Mouse (Mus musculus): ENCODE data around the gene 4930404H24Rik. TPM values are rescaled to one million over a fixed set of nuclear protein-coding genes. Genes with fewer than 3 reads are reported as not detected.

4930404H24Rik gene
- polyA plus RNA-seq, 1 experiment from 2014 or later: not detected

GRCm38 (mm10) chr2:153481108-153481860 is 11.3 kb upstream of the 4930404H24Rik start:
- no peak for ATAC-seq (ENCODE audit: insufficient number of reproducible peaks, insufficient read depth, low FRiP score, low TSS enrichment, low read depth)
- no peaks in the 10 kb centered on the region for H3K9me3 ChIP-seq
- 0 out of 2 replicates have a peak, but pooled peaks cover 3% of the 10 kb centered on the region for H3K27me3 ChIP-seq
- H3K4me3 ChIP-seq: no peak overlapping the region
- no peak overlapping the region for H3K9ac ChIP-seq
- H3K4me1 ChIP-seq: peaks cover 25% of the 10 kb centered on the region
- H3K36me3 ChIP-seq: no peaks in the 10 kb centered on the region
- WGBS: 60% methylated on average over 7 of the region's 7 CpGs
- H3K4me2 ChIP-seq: no peak overlapping the region
- no peak overlapping the region for H3K27ac ChIP-seq

DNA sequence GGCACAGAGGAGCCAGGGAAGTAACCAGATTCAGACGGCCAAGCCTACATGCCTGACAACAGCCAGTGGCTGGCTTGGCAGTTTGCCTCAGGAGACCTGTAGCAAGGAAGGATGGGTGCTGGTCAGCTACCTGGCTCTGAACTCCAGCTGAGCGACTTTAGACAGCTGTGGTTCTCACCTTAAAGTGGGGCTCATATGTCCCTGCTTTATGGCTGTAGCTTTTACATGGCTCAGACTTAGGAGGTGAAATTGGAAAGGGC is 10.8 kb upstream of the 4930404H24Rik start:
- no peak overlapping the region for H3K4me3 ChIP-seq
- peaks cover 21% of the 10 kb centered on the region for H3K4me1 ChIP-seq
- 0 out of 2 replicates have a peak, but pooled peaks cover 3% of the 10 kb centered on the region for H3K27me3 ChIP-seq
- no peak for ATAC-seq (ENCODE audit: insufficient number of reproducible peaks, insufficient read depth, low FRiP score, low TSS enrichment, low read depth)
- no peak overlapping the region for H3K9ac ChIP-seq
- H3K36me3 ChIP-seq: no peaks in the 10 kb centered on the region
- H3K4me2 ChIP-seq: no peak overlapping the region
- no peak overlapping the region for H3K27ac ChIP-seq
- H3K9me3 ChIP-seq: no peaks in the 10 kb centered on the region
- 83% methylated on average over 2 of the region's 2 CpGs for WGBS

GRCm38 (mm10) chr2:153483118-153483983 is 9.2 kb upstream of the 4930404H24Rik start:
- Histone ChIP-seq H3K9ac (peak overlapping the region; percentile 40), H3K9me3 (no peaks in the 10 kb centered on the region), H3K27ac (no peak overlapping the region), H3K36me3 (no peaks in the 10 kb centered on the region), H3K27me3 (0 out of 2 replicates have a peak, but pooled peaks cover 3% of the 10 kb centered on the region), H3K4me2 (peak overlapping the region; percentile 51), H3K4me1 (peaks cover 21% of the 10 kb centered on the region), H3K4me3 (peak overlapping the region; percentile 13)
- ATAC-seq (ENCODE audit: insufficient number of reproducible peaks, insufficient read depth, low FRiP score, low TSS enrichment, low read depth): peak; percentile 38; the same call in 1 of the 2 replicates
- 9% methylated on average over 20 of the region's 20 CpGs for WGBS

- no peaks in the 10 kb centered on the region for H3K36me3 ChIP-seq
- H3K9me3 ChIP-seq: no peaks in the 10 kb centered on the region
- H3K4me3 ChIP-seq: no peak overlapping the region
- 54% methylated on average over 4 of the region's 4 CpGs for WGBS
- no peak overlapping the region for H3K27ac ChIP-seq
- peak overlapping the region; percentile 40; the same call in 1 of the 2 replicates for H3K9ac ChIP-seq
- H3K4me1 ChIP-seq: peaks cover 21% of the 10 kb centered on the region
- H3K4me2 ChIP-seq: peak overlapping the region; percentile 51; the same call in 1 of the 2 replicates
- ATAC-seq (ENCODE audit: insufficient number of reproducible peaks, insufficient read depth, low FRiP score, low TSS enrichment, low read depth): no peak
- 0 out of 2 replicates have a peak, but pooled peaks cover 3% of the 10 kb centered on the region for H3K27me3 ChIP-seq
Observed at GRCm38 (mm10) chr2:153484071-153484470, 8.5 kb upstream of the 4930404H24Rik start.

DNA sequence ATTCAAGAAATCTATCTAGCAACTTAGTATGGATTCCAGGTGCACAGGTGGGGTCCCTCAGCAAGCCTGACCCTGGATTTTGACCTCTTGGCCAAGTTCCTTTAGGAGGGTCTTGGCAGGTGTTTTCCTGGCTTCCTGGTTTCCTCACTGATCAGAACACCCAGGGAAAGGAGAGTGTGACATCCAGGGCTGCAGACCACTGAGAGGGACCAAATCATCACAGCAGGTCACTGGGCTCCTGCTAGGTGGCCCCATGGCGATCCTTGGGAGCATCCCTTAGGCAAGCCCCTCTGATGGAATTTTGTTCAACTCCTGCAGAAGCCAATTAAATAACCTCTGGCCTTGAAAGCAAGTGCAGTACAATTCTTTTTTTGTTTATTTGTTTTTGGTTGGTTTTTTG is 2.5 kb upstream of the 4930404H24Rik start:
- Histone ChIP-seq H3K27me3 (peaks cover 22% of the 10 kb centered on the region), H3K4me3 (no peak overlapping the region), H3K27ac (no peak overlapping the region), H3K4me1 (peaks cover 32% of the 10 kb centered on the region), H3K36me3 (no peaks in the 10 kb centered on the region), H3K4me2 (no peak overlapping the region), H3K9ac (no peak overlapping the region), H3K9me3 (no peaks in the 10 kb centered on the region)
- ATAC-seq (ENCODE audit: insufficient number of reproducible peaks, insufficient read depth, low FRiP score, low TSS enrichment, low read depth): no peak
- 74% methylated on average over 1 of the region's 1 CpGs for WGBS

GRCm38 (mm10) chr2:153490940-153491339 is 1.6 kb upstream of the 4930404H24Rik start:
- Histone ChIP-seq H3K9me3 (no peaks in the 10 kb centered on the region), H3K4me3 (no peak overlapping the region), H3K4me1 (peaks cover 34% of the 10 kb centered on the region), H3K27me3 (peaks cover 22% of the 10 kb centered on the region), H3K27ac (no peak overlapping the region), H3K4me2 (no peak overlapping the region), H3K9ac (no peak overlapping the region), H3K36me3 (no peaks in the 10 kb centered on the region)
- WGBS: 18% methylated on average over 5 of the region's 5 CpGs
- no peak for ATAC-seq (ENCODE audit: insufficient number of reproducible peaks, insufficient read depth, low FRiP score, low TSS enrichment, low read depth)

DNA sequence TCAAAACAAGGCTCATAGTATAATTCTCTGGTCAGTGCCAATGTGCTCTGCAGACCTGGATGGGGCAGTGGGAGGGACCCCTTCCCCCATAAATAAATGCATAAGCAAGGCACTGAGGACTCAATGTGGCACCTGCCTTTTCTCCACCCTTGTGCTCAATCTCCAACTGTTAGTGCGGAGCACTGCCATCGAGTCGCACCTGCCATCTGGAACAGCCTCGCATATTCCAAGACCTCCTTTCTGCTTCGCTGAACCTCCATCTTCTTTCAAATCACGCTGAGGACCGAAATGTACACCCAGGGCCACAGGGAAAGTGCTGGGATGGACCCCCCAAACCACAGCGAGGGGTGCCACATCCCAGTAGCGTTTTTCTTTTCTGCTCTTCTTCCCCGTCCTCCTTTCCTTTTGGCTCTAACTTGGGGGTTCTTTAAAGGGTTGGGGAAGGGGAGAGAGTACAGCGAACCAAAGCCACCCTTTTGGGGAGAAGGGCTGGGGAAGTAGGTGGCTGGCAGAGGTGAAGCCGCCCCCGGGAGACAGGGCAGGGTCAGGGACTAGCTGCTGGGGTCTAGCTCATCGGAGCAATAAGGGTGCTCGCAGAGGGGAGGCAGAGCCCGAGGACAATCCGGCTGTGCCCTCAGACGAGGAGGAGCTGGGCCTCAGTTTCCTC is 945 bp upstream of the 4930404H24Rik start:
- Histone ChIP-seq H3K9me3 (no peaks in the 10 kb centered on the region), H3K4me2 (peak overlapping the region; percentile 98), H3K27ac (no peak overlapping the region), H3K9ac (peak overlapping the region; percentile 71; the same call in 1 of the 2 replicates), H3K36me3 (no peaks in the 10 kb centered on the region), H3K27me3 (peaks cover 22% of the 10 kb centered on the region), H3K4me1 (peaks cover 39% of the 10 kb centered on the region), H3K4me3 (peak overlapping the region; percentile 60)
- ATAC-seq (ENCODE audit: insufficient number of reproducible peaks, insufficient read depth, low FRiP score, low TSS enrichment, low read depth): no peak
- WGBS: 11% methylated on average over 18 of the region's 18 CpGs

DNA sequence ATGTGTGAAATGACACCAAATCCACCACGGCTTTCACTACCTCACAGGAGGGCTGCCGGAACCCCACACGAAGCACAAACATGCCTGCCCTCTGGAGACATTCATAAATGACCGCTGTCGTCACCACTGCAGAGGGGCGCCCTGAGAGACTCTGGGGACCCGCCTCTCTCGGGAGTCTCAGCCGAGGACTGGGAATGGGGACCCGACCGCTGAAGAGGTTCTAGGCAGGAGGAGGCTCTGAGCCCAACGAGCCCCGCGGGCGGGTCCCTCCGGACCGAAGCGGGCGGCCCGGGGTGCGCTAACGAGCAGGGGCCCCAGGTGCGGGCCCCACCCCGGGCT is 442 bp upstream of the 4930404H24Rik start:
- H3K9ac ChIP-seq: peak overlapping the region; percentile 71
- ATAC-seq (ENCODE audit: insufficient number of reproducible peaks, insufficient read depth, low FRiP score, low TSS enrichment, low read depth): 0 out of 2 replicates have a peak, but pooled peaks have one; percentile 4
- H3K27me3 ChIP-seq: peaks cover 25% of the 10 kb centered on the region
- no peaks in the 10 kb centered on the region for H3K36me3 ChIP-seq
- no peaks in the 10 kb centered on the region for H3K9me3 ChIP-seq
- H3K4me3 ChIP-seq: peak overlapping the region; percentile 60
- H3K27ac ChIP-seq: no peak overlapping the region
- H3K4me2 ChIP-seq: peak overlapping the region; percentile 98
- H3K4me1 ChIP-seq: peaks cover 43% of the 10 kb centered on the region
- under 1% methylated on average over 24 of the region's 24 CpGs for WGBS

- H3K27me3 ChIP-seq: peaks cover 25% of the 10 kb centered on the region
- H3K4me2 ChIP-seq: peak overlapping the region; percentile 98
- no peaks in the 10 kb centered on the region for H3K36me3 ChIP-seq
- no peaks in the 10 kb centered on the region for H3K9me3 ChIP-seq
- peaks cover 43% of the 10 kb centered on the region for H3K4me1 ChIP-seq
- peak overlapping the region; percentile 71; the same call in 1 of the 2 replicates for H3K9ac ChIP-seq
- H3K27ac ChIP-seq: peak overlapping the region; percentile 78; the same call in 1 of the 2 replicates
- 25% methylated on average over 2 of the region's 2 CpGs for WGBS
- no peak for ATAC-seq (ENCODE audit: insufficient number of reproducible peaks, insufficient read depth, low FRiP score, low TSS enrichment, low read depth)
- peak overlapping the region; percentile 60 for H3K4me3 ChIP-seq
Observed at GRCm38 (mm10) chr2:153493393-153493731, 772 bp downstream of the 4930404H24Rik start.

GRCm38 (mm10) chr2:153493781-153494292 is 1.2 kb downstream of the 4930404H24Rik start:
- Histone ChIP-seq H3K4me2 (peak overlapping the region; percentile 40), H3K9me3 (no peaks in the 10 kb centered on the region), H3K27me3 (peaks cover 25% of the 10 kb centered on the region), H3K4me3 (no peak overlapping the region), H3K9ac (0 out of 2 replicates have a peak overlapping the region, but pooled peaks have one; percentile 36), H3K27ac (peak overlapping the region; percentile 78), H3K36me3 (no peaks in the 10 kb centered on the region), H3K4me1 (peaks cover 43% of the 10 kb centered on the region)
- no peak for ATAC-seq (ENCODE audit: insufficient number of reproducible peaks, insufficient read depth, low FRiP score, low TSS enrichment, low read depth)
- 10% methylated on average over 6 of the region's 6 CpGs for WGBS

DNA sequence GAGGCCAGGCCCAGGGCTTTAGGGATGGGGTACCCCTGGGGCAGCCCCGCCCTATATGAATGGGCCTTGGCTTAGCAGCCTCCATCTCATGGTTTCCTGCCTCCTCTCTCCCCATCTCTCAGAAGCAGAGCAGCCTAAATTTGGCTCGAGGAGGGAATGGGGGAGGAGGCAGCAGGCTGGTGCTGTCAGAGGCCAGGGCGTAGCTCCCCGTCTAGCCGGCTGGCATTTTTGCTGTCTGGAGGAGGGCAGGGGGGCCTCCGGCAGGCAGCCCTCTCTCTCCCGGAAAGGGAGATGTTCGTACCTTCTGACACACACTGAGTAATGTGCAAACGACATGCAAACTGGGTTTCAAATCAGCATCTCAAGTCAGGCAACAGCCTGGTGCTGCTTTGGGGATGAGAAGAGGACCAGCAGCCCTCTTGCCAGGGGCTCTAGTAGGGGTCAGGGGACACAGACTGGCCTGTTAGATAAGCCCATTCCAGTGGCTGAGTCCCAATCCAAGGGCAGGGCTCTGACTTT is 1.8 kb downstream of the 4930404H24Rik start:
- peak overlapping the region; percentile 78 for H3K27ac ChIP-seq
- H3K36me3 ChIP-seq: no peaks in the 10 kb centered on the region
- H3K9me3 ChIP-seq: no peaks in the 10 kb centered on the region
- ATAC-seq (ENCODE audit: insufficient number of reproducible peaks, insufficient read depth, low FRiP score, low TSS enrichment, low read depth): no peak; the same call in 1 of the 2 replicates
- H3K4me1 ChIP-seq: peaks cover 43% of the 10 kb centered on the region
- H3K27me3 ChIP-seq: peaks cover 25% of the 10 kb centered on the region
- no peak overlapping the region for H3K4me3 ChIP-seq
- peak overlapping the region; percentile 51; the same call in 1 of the 2 replicates for H3K9ac ChIP-seq
- WGBS: 13% methylated on average over 9 of the region's 9 CpGs
- H3K4me2 ChIP-seq: peak overlapping the region; percentile 40
